Mouse (Mus musculus): ENCODE measurements at regions not wholly inside any gene's neighbourhood (a gene's known extent, or its start where the extent isn't known, plus 50 kb on each side); places are given as distances from the start of the nearest gene placed in this dataset.

DNA sequence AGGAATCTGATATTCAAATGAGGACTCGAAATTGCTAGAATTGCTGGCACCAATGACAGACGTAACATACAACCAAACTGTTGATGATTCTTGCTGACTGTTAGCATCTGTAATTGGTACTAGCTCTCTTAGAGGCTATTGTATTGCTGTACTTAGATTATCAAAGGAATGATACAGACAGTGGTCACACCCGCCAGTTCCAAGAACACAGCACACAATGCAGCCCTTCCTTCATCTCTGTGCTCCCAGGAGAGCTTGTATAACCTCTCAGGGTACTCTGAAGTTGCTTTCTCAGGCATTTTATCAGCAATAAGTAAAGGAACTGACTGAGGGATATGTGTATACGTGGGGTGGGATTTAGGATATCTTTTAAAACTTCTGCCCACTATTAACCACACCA, 166.8 kb upstream of the Tgfbr2 start:
- DNase-seq: no peak
- Histone ChIP-seq H3K4me3 (replicated peaks; ENCODE audit: insufficient read depth, low read depth, low read length) (no peak overlapping the region), H3K27ac (ENCODE audit: insufficient read depth, low read length) (no peak overlapping the region), H3K27me3 (ENCODE audit: control insufficient read depth, insufficient read depth, low read length) (no peaks in the 10 kb centered on the region), H3K4me1 (ENCODE audit: control insufficient read depth, insufficient read depth, low read length) (no peaks in the 10 kb centered on the region)
- 81% methylated on average over 4 of the region's 4 CpGs for WGBS
- TF ChIP-seq CTCF (IDR thresholded peaks at IDR 0.05; ENCODE audit: borderline replicate concordance, insufficient read depth, low read depth, low read length): no peak
- TF ChIP-seq POLR2A (IDR thresholded peaks at IDR 0.05; ENCODE audit: borderline replicate concordance, insufficient read depth, low read length): no peak

DNA sequence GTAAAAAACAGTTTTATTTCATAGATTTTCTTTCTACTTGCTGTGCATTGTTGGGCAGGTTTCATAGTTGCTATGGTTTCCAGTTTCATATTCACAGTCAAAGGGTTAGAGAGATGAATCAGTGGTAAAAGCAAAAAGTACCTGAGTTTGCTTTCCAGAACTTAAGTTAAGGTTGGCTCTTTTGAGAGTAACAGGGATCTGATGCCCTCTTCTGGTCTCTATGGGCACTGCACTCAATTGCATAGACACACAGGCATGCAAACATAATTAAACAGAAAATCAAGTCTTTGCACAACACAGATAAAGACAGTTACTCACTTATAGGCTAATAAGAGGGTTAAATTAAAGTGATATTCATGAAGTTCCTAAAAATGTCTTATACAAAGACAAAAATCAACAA, 165.8 kb upstream of the Tgfbr2 start:
- Histone ChIP-seq H3K27me3 (ENCODE audit: control insufficient read depth, insufficient read depth, low read length) (no peaks in the 10 kb centered on the region), H3K4me3 (replicated peaks; ENCODE audit: insufficient read depth, low read depth, low read length) (no peak overlapping the region), H3K4me1 (ENCODE audit: control insufficient read depth, insufficient read depth, low read length) (no peaks in the 10 kb centered on the region), H3K27ac (ENCODE audit: insufficient read depth, low read length) (no peak overlapping the region)
- TF ChIP-seq POLR2A (IDR thresholded peaks at IDR 0.05; ENCODE audit: borderline replicate concordance, insufficient read depth, low read length): no peak
- no peak for TF ChIP-seq CTCF (IDR thresholded peaks at IDR 0.05; ENCODE audit: borderline replicate concordance, insufficient read depth, low read depth, low read length)
- DNase-seq: no peak

DNA sequence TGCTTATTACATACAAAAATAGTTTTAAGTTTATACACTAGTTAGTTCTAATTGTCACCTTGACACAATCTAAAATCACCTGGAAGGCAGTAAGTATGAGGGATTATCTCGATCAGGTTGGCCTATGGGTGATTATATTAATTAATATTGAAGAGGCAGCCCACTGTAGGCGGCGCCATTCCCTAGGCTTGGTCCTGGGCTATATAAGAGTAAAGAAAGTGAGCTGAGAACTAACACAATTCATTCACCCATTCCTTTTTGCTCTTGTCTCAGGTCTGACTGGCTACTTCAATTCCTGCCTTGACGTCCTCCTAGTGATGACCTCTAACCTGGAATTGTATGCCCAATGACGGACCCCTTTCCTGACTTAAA, 163.6 kb upstream of the Tgfbr2 start:
- WGBS: 96% methylated on average over 5 of the region's 5 CpGs
- TF ChIP-seq CTCF (IDR thresholded peaks at IDR 0.05; ENCODE audit: borderline replicate concordance, insufficient read depth, low read depth, low read length) (no peak), POLR2A (IDR thresholded peaks at IDR 0.05; ENCODE audit: borderline replicate concordance, insufficient read depth, low read length) (no peak)
- H3K4me3 ChIP-seq (replicated peaks; ENCODE audit: insufficient read depth, low read depth, low read length): no peak overlapping the region
- no peak overlapping the region for H3K27ac ChIP-seq (ENCODE audit: insufficient read depth, low read length)
- no peak for DNase-seq
- no peaks in the 10 kb centered on the region for H3K27me3 ChIP-seq (ENCODE audit: control insufficient read depth, insufficient read depth, low read length)
- no peaks in the 10 kb centered on the region for H3K4me1 ChIP-seq (ENCODE audit: control insufficient read depth, insufficient read depth, low read length)

DNA sequence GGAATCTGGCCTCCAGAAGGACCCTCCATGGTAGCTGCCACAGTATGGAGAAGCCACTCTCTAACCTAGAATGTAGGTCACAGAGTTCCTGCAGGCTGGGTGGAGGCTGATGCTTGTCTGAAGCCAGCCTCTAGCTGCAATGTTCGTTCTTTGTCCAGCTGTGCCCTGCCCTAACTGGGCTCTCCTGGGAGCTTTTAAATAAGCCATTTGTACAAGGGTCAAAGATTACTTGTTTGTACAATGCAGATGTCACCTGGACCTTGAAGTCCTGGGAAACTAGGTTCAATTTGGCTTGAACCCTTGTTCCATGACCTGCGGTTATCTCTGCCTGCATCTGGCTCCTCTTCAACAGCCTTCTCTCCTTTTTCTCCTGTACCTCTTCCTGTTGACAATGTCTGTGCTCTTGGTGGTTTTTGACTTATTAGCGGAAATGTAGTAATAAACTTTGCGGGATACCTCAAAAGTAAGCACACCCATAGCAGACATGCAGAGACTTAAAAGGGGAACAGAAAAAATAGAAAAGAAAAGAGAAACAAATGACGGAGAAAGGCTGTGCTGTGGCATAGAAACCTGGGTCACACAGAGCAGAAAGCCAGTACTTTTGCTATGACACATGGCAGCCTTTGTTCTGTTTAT, 163.1 kb upstream of the Tgfbr2 start:
- Histone ChIP-seq H3K4me3 (replicated peaks; ENCODE audit: insufficient read depth, low read depth, low read length) (no peak overlapping the region), H3K27me3 (ENCODE audit: control insufficient read depth, insufficient read depth, low read length) (no peaks in the 10 kb centered on the region; the same call in 1 of the 2 replicates), H3K27ac (ENCODE audit: insufficient read depth, low read length) (no peak overlapping the region), H3K4me1 (ENCODE audit: control insufficient read depth, insufficient read depth, low read length) (no peaks in the 10 kb centered on the region)
- no peak for DNase-seq
- 88% methylated on average over 5 of the region's 5 CpGs for WGBS
- TF ChIP-seq POLR2A (IDR thresholded peaks at IDR 0.05; ENCODE audit: borderline replicate concordance, insufficient read depth, low read length): no peak
- TF ChIP-seq CTCF (IDR thresholded peaks at IDR 0.05; ENCODE audit: borderline replicate concordance, insufficient read depth, low read depth, low read length): no peak

DNA sequence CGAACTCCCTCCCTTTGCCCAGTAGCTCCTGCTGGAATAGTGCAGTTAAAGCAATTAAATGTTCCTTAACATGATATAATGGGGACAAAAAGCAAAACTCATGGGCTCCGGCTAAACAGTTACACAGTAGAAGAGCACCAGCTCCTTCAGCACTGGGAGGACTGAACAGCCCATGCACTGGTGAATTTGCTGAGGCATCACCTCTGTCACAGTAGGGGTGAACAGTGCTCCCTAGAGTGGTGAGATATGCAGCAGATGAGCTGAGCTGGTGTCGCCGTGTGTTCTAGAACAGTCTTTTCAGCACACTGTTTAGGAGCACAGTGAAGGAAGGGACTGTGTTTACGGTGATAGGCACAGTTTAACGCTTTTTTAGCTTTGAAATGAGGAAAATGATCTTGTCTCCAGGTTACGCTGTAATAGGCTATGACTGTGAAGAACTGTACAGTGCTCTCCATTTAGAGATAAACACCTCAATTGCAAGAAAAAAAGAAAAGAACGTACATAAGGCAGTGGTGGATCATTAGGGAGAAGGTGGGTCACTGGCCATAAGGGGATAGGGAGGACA, 162.4 kb upstream of the Tgfbr2 start:
- H3K4me1 ChIP-seq (ENCODE audit: control insufficient read depth, insufficient read depth, low read length): no peaks in the 10 kb centered on the region
- 94% methylated on average over 8 of the region's 8 CpGs for WGBS
- H3K4me3 ChIP-seq (replicated peaks; ENCODE audit: insufficient read depth, low read depth, low read length): no peak overlapping the region
- no peak overlapping the region for H3K27ac ChIP-seq (ENCODE audit: insufficient read depth, low read length)
- DNase-seq: no peak
- H3K27me3 ChIP-seq (ENCODE audit: control insufficient read depth, insufficient read depth, low read length): no peaks in the 10 kb centered on the region; the same call in 1 of the 2 replicates
- no peak for TF ChIP-seq POLR2A (IDR thresholded peaks at IDR 0.05; ENCODE audit: borderline replicate concordance, insufficient read depth, low read length)
- TF ChIP-seq CTCF (IDR thresholded peaks at IDR 0.05; ENCODE audit: borderline replicate concordance, insufficient read depth, low read depth, low read length): no peak

DNA sequence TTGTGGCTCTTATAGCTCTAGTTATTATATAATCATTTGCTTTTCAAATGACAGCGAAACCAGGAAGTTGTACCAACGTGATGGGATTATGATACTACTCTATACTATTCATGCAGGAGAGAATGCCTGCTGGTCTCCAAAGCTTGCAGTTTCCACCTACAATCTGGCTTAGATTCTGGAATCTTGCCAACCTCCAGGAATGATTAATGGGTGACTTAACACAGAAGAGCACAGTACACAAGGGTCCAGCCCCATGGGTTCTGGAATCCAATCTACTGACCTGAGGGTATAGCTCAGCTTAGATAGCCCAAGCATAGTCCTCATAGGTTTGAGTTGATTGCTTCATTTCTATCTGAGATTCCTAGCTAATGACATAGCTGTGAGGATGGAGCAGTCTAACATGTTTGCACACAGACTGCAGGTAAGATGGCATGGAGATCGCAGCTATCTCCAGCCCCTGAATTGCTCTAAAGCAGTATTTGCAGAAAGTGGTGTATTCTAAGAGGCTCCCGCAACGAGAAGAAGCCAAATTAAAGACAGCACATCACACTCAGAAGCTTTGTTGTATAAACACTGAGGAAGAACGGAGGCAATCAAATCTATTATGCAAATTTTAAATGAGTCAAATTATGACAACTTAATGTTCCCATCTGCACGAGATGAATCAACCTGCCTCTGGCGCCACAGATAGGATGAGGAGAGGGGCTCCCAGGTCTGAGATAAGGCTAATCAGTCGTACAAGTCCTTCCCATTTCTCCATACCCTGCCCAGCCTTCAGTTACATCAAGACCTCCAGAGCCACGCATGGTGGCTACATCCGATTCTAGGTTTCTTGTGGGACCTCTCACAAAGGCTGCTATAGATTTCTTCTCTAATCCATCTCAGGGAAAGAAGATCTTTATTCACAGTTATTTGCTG, 160.7 kb upstream of the Tgfbr2 start:
- TF ChIP-seq CTCF (IDR thresholded peaks at IDR 0.05; ENCODE audit: borderline replicate concordance, insufficient read depth, low read depth, low read length) (no peak), POLR2A (IDR thresholded peaks at IDR 0.05; ENCODE audit: borderline replicate concordance, insufficient read depth, low read length) (no peak)
- H3K4me1 ChIP-seq (ENCODE audit: control insufficient read depth, insufficient read depth, low read length): no peaks in the 10 kb centered on the region
- H3K27me3 ChIP-seq (ENCODE audit: control insufficient read depth, insufficient read depth, low read length): no peaks in the 10 kb centered on the region; the same call in 1 of the 2 replicates
- DNase-seq: no peak
- H3K27ac ChIP-seq (ENCODE audit: insufficient read depth, low read length): no peak overlapping the region
- no peak overlapping the region for H3K4me3 ChIP-seq (replicated peaks; ENCODE audit: insufficient read depth, low read depth, low read length)
- WGBS: 89% methylated on average over 11 of the region's 11 CpGs

DNA sequence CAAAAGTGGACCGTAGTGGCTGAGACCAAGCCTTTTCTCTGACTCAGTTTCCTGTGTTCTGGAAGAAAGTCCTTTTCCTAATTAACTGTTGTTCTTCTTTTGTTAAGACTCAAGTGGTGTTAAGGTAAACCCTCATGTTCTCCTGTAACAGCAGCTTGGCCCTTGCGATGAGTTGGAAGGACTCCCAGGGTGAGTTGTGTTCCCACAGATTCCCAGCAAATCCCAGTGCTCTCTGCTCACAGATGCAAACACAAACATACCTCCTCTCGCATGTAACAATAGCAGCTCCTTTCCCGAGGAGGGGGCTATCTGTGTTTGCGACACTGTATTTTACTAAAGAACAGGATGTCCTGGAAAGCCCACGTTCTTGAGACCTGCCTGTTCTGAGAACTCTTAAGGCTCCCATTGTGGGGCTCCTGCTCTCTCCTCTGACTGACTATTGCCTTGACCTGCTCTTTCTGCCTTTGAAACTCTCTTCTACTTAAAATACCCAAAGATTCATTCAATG, 158.8 kb upstream of the Tgfbr2 start:
- WGBS: 79% methylated on average over 6 of the region's 6 CpGs
- Histone ChIP-seq H3K4me3 (replicated peaks; ENCODE audit: insufficient read depth, low read depth, low read length) (no peak overlapping the region), H3K27me3 (ENCODE audit: control insufficient read depth, insufficient read depth, low read length) (no peaks in the 10 kb centered on the region; the same call in 1 of the 2 replicates), H3K27ac (ENCODE audit: insufficient read depth, low read length) (no peak overlapping the region), H3K4me1 (ENCODE audit: control insufficient read depth, insufficient read depth, low read length) (no peaks in the 10 kb centered on the region)
- no peak for DNase-seq
- TF ChIP-seq POLR2A (IDR thresholded peaks at IDR 0.05; ENCODE audit: borderline replicate concordance, insufficient read depth, low read length): no peak
- TF ChIP-seq CTCF (IDR thresholded peaks at IDR 0.05; ENCODE audit: borderline replicate concordance, insufficient read depth, low read depth, low read length): no peak
